In genomic region chr14:121747360-121747759, GRCm38 (mm10) we compare ENCODE assay signal across 32 mouse cellular contexts.
"Had no signal": no experiment of that assay in that cellular context is flagged by ENCODE, and none has a peak within 500 bp of the region (broad histone marks: within the 10 kb centered on the region; RNA-seq: fewer than 3 reads in every experiment).

No protein-coding gene starts in this region.

- H3K27ac ChIP-seq: heart, adult 2 months; heart, embryonic 10.5 days; heart, embryonic 13.5 days; heart, embryonic 15.5 days; hindbrain, embryonic 10.5 days; hindbrain, embryonic 15.5 days; intestine, embryonic 15.5 days; kidney, embryonic 15.5 days; layer of hippocampus, adult 2 months; left cerebral cortex, adult 2 months had no signal

- H3K4me1 ChIP-seq: heart, embryonic 12.5 days; heart, embryonic 13.5 days; heart, embryonic 15.5 days; hindbrain, embryonic 10.5 days had no signal

- H3K9me3 ChIP-seq: heart, embryonic 10.5 days; heart, embryonic 12.5 days; heart, embryonic 13.5 days; heart, embryonic 15.5 days; hindbrain, embryonic 10.5 days; hindbrain, embryonic 15.5 days; intestine, embryonic 15.5 days; kidney, embryonic 15.5 days had no signal

- H3K27me3 ChIP-seq: heart, embryonic 12.5 days; heart, embryonic 13.5 days; heart, embryonic 15.5 days; hindbrain, embryonic 15.5 days; intestine, embryonic 15.5 days had no signal

- H3K4me3 ChIP-seq: heart, adult 2 months; heart, embryonic 10.5 days; heart, embryonic 12.5 days; heart, embryonic 13.5 days; heart, embryonic 15.5 days; hindbrain, embryonic 10.5 days; hindbrain, embryonic 15.5 days; intestine, embryonic 15.5 days; kidney, embryonic 15.5 days; layer of hippocampus, adult 2 months; left cerebral cortex, adult 2 months had no signal

- DNase-seq: heart, adult 18-20 months; heart, adult 2 months; heart, postnatal 10 days; heart, postnatal 14 days; heart, postnatal 36 days; heart, postnatal 4 days; kidney, adult 11 months; kidney, adult 18-20 months; kidney, adult 2 months; kidney, adult 8-10 months; kidney, adult 9 months; kidney, postnatal 10 days; kidney, postnatal 14 days; kidney, postnatal 25 days; kidney, postnatal 4 days; layer of hippocampus, adult 9-11 months; layer of hippocampus, postnatal 36 days had no signal

- H3K36me3 ChIP-seq: heart, embryonic 10.5 days; heart, embryonic 12.5 days; heart, embryonic 13.5 days; heart, embryonic 15.5 days; hindbrain, embryonic 10.5 days; hindbrain, embryonic 15.5 days; intestine, embryonic 15.5 days; kidney, embryonic 15.5 days had no signal

- H3K4me2 ChIP-seq: heart, embryonic 11.5 days; heart, embryonic 12.5 days; heart, embryonic 13.5 days; heart, embryonic 15.5 days; hindbrain, embryonic 15.5 days; intestine, embryonic 15.5 days; kidney, embryonic 15.5 days had no signal

- H3K9ac ChIP-seq: heart, embryonic 12.5 days; heart, embryonic 13.5 days; heart, embryonic 15.5 days; hindbrain, embryonic 15.5 days; intestine, embryonic 15.5 days; kidney, embryonic 15.5 days had no signal

- ATAC-seq: hindbrain, embryonic 16.5 days; inflammation-experienced regulatory T-cells, adult 6 months; intestine, embryonic 15.5 days; intestine, embryonic 16.5 days; intestine, postnatal 0 days had no signal
